Mouse (Mus musculus): ENCODE data around the gene Cyth2.
A peak's percentile ranks its signal among the peaks of the same experiment; 100 is the strongest.

Cyth2 gene

GRCm38 (mm10) chr7:45785388-45786135 lies 28.8 kb downstream of the Cyth2 start:
- DNase-seq (ENCODE audit: low spot score): no peak

GRCm38 (mm10) chr7:45784524-45785372 lies 29.6 kb downstream of the Cyth2 start, which contains the start of gene Sult2b1:
Gene Sult2b1, minus strand, starts transcription at chr7:45784669.
- no peak for DNase-seq (ENCODE audit: low spot score)

GRCm38 (mm10) chr7:45783511-45784091 lies 30.8 kb downstream of the Cyth2 start, which contains the start of gene Lmtk3:
Gene Lmtk3, plus strand, starts transcription at chr7:45783738.
- peak; percentile 67 for DNase-seq (ENCODE audit: low spot score)

- no peak for DNase-seq (ENCODE audit: low spot score)
These were observed 32.1 kb downstream of the Cyth2 start for GRCm38 (mm10) chr7:45782271-45782670.

GRCm38 (mm10) chr7:45779081-45779641 lies 35.2 kb downstream of the Cyth2 start:
- no peak for DNase-seq (ENCODE audit: low spot score)

GRCm38 (mm10) chr7:45775237-45775636 lies 39.1 kb downstream of the Cyth2 start:
- no peak for DNase-seq (ENCODE audit: low spot score)

GRCm38 (mm10) chr7:45771101-45771500 lies 43.3 kb downstream of the Cyth2 start:
- no peak for DNase-seq (ENCODE audit: low spot score)

GRCm38 (mm10) chr7:45770427-45771082 lies 43.8 kb downstream of the Cyth2 start:
- no peak for DNase-seq (ENCODE audit: low spot score)

GRCm38 (mm10) chr7:45767500-45767899 lies 46.9 kb downstream of the Cyth2 start:
- DNase-seq (ENCODE audit: low spot score): no peak

GRCm38 (mm10) chr7:45766764-45767163 lies 47.6 kb downstream of the Cyth2 start:
- no peak for DNase-seq (ENCODE audit: low spot score)

GRCm38 (mm10) chr7:45765995-45766394 lies 48.4 kb downstream of the Cyth2 start:
- DNase-seq (ENCODE audit: low spot score): no peak

- DNase-seq (ENCODE audit: low spot score): no peak
These were observed 54.2 kb downstream of the Cyth2 start for GRCm38 (mm10) chr7:45760151-45760550.

GRCm38 (mm10) chr7:45759400-45759799 lies 55.0 kb downstream of the Cyth2 start:
- peak; percentile 36 for DNase-seq (ENCODE audit: low spot score)

Measured in ovary, postnatal 36 days (tissue).